Mouse (Mus musculus) lung, embryonic 15.5 days (tissue): ENCODE data around the gene Cldn16. TPM values are rescaled to one million over a fixed set of nuclear protein-coding genes. Genes with fewer than 3 reads are reported as not detected.
"Not testable (repeated sequence)": the region's sequence is repeated elsewhere in the genome, so short reads cannot be mapped to it uniquely, and the experiment has no call there.

Experiments used
- ATAC-seq: fragments of 200-750 bp; cut with Nextera tagmentation; 2 replicates; pipeline ENCODE4 v1.8.0; 2017; ENCODE audit warnings: moderate number of reproducible peaks, borderline replicate concordance; ENCODE audit not compliant: low FRiP score, low TSS enrichment; ENCODE audit errors: extremely low read depth
- H3K27ac ChIP-seq: fragments of 300-500 bp; sonication (generic); 2 replicates; pipeline ENCODE4 v1.5.1; 2015; ENCODE audit warnings: moderate library complexity, mild to moderate bottlenecking, inconsistent platforms
- H3K27me3 ChIP-seq: fragments of 300-500 bp; sonication (generic); 2 replicates; pipeline ENCODE4 v1.6.1; 2015; ENCODE audit warnings: inconsistent platforms
- H3K36me3 ChIP-seq: fragments of 300-500 bp; sonication (generic); 2 replicates; pipeline ENCODE4 v1.6.1; 2015; ENCODE audit warnings: inconsistent platforms
- H3K4me1 ChIP-seq: fragments of 300-500 bp; sonication (generic); 2 replicates; pipeline ENCODE4 v1.6.1; 2015; ENCODE audit warnings: inconsistent platforms
- H3K4me2 ChIP-seq: fragments of 300-500 bp; sonication (generic); 2 replicates; pipeline ENCODE4 v1.6.1; 2015; ENCODE audit warnings: inconsistent platforms, mild to moderate bottlenecking, moderate library complexity
- H3K4me3 ChIP-seq: fragments of 300-500 bp; sonication (generic); 2 replicates; pipeline ENCODE4 v1.5.1; 2015; ENCODE audit warnings: mild to moderate bottlenecking, inconsistent platforms
- H3K9ac ChIP-seq: fragments of 300-500 bp; sonication (generic); 2 replicates; pipeline ENCODE4 v1.6.1; 2015; ENCODE audit warnings: inconsistent platforms
- H3K9me3 ChIP-seq: fragments of 300-500 bp; sonication (generic); 2 replicates; pipeline ENCODE4 v1.6.1; 2016; ENCODE audit warnings: inconsistent platforms
- WGBS: fragments of 180-500 bp; shearing (Covaris S2); methylation state at CpG from one replicate; pipeline ENCODE4 v1.1.7; 2015; 5-methylcytosine and 5-hydroxymethylcytosine counted together
- polyA plus RNA-seq: library from polyadenylated mRNA; unstranded; fragments of >200 nt; fragmentation: Nextera tagmentation; extraction: Ambion mirVana; gene quantifications from 2 replicates; pipeline ENCODE4 v1.2.1, GENCODE M21; 2015

Cldn16 gene
- polyA plus RNA-seq, 1 experiment from 2014 or later, result not detected

- ATAC-seq, result no peak
- H3K9me3 ChIP-seq, result no peaks in the 10 kb centered on the region
- H3K4me1 ChIP-seq, result no peaks in the 10 kb centered on the region
- H3K4me2 ChIP-seq, result no peak overlapping the region
- no peak overlapping the region for H3K27ac ChIP-seq
- H3K4me3 ChIP-seq, result no peak overlapping the region
- no peaks in the 10 kb centered on the region for H3K27me3 ChIP-seq
- no peaks in the 10 kb centered on the region for H3K36me3 ChIP-seq
- WGBS, result 11% methylated on average over 2 of the region's 2 CpGs
- no peak overlapping the region for H3K9ac ChIP-seq
Observed at GRCm38 (mm10) chr16:26495721-26496120, 32.8 kb downstream of the Cldn16 start.

- not testable (repeated sequence) for H3K4me2 ChIP-seq, ATAC-seq, H3K4me3 ChIP-seq, H3K36me3 ChIP-seq, H3K9ac ChIP-seq, H3K27me3 ChIP-seq, H3K4me1 ChIP-seq, H3K9me3 ChIP-seq, H3K27ac ChIP-seq
- WGBS, result 83% methylated on average over 3 of the region's 3 CpGs
Observed at GRCm38 (mm10) chr16:26499705-26500104, 36.8 kb downstream of the Cldn16 start.

GRCm38 (mm10) chr16:26500738-26501137 is 37.8 kb downstream of the Cldn16 start:
- WGBS, result 71% methylated on average over 3 of the region's 3 CpGs
- Histone ChIP-seq H3K27me3 (no peaks in the 10 kb centered on the region), H3K9ac (no peak overlapping the region), H3K27ac (no peak overlapping the region), H3K36me3 (no peaks in the 10 kb centered on the region), H3K4me2 (no peak overlapping the region), H3K4me1 (no peaks in the 10 kb centered on the region), H3K9me3 (no peaks in the 10 kb centered on the region), H3K4me3 (no peak overlapping the region)
- ATAC-seq, result no peak

GRCm38 (mm10) chr16:26504961-26505360 is 42.0 kb downstream of the Cldn16 start:
- 67% methylated on average over 4 of the region's 4 CpGs for WGBS
- H3K27me3 ChIP-seq, result no peaks in the 10 kb centered on the region
- no peaks in the 10 kb centered on the region for H3K4me1 ChIP-seq
- H3K9me3 ChIP-seq, result no peaks in the 10 kb centered on the region
- H3K4me2 ChIP-seq, result no peak overlapping the region
- no peak overlapping the region for H3K27ac ChIP-seq
- H3K36me3 ChIP-seq, result no peaks in the 10 kb centered on the region
- no peak for ATAC-seq
- H3K9ac ChIP-seq, result no peak overlapping the region
- H3K4me3 ChIP-seq, result no peak overlapping the region

- ATAC-seq, result no peak
- Histone ChIP-seq H3K36me3 (no peaks in the 10 kb centered on the region), H3K27me3 (no peaks in the 10 kb centered on the region), H3K4me2 (no peak overlapping the region), H3K9me3 (no peaks in the 10 kb centered on the region), H3K4me3 (no peak overlapping the region), H3K4me1 (no peaks in the 10 kb centered on the region), H3K9ac (no peak overlapping the region), H3K27ac (no peak overlapping the region)
- WGBS, result 31% methylated on average over 2 of the region's 2 CpGs
Observed at GRCm38 (mm10) chr16:26519596-26519995, 56.7 kb downstream of the Cldn16 start.

GRCm38 (mm10) chr16:26525832-26526231 is 62.9 kb downstream of the Cldn16 start:
- H3K36me3 ChIP-seq, result no peaks in the 10 kb centered on the region
- 68% methylated on average over 5 of the region's 5 CpGs for WGBS
- no peak overlapping the region for H3K4me2 ChIP-seq
- no peak overlapping the region for H3K9ac ChIP-seq
- H3K4me3 ChIP-seq, result no peak overlapping the region
- H3K27me3 ChIP-seq, result no peaks in the 10 kb centered on the region
- no peaks in the 10 kb centered on the region for H3K9me3 ChIP-seq
- H3K27ac ChIP-seq, result no peak overlapping the region
- no peak for ATAC-seq
- peaks cover 8% of the 10 kb centered on the region; the same call in 1 of the 2 replicates for H3K4me1 ChIP-seq

GRCm38 (mm10) chr16:26526669-26527068 is 63.7 kb downstream of the Cldn16 start, which contains the start of gene Tmem207:
Gene Tmem207 (minus strand): TSS chr16:26526769.
- H3K27me3 ChIP-seq, result no peaks in the 10 kb centered on the region
- H3K36me3 ChIP-seq, result no peaks in the 10 kb centered on the region
- H3K4me2 ChIP-seq, result no peak within 1 kb of the TSS
- H3K4me3 ChIP-seq, result no peak within 1 kb of the TSS
- H3K9ac ChIP-seq, result no peak within 1 kb of the TSS
- peaks cover 8% of the 10 kb centered on the region; the same call in 1 of the 2 replicates for H3K4me1 ChIP-seq
- H3K27ac ChIP-seq, result no peak within 1 kb of the TSS
- H3K9me3 ChIP-seq, result no peaks in the 10 kb centered on the region
- no peak for ATAC-seq
- 64% methylated on average over 4 of the region's 4 CpGs for WGBS

- peaks cover 8% of the 10 kb centered on the region; the same call in 1 of the 2 replicates for H3K4me1 ChIP-seq
- H3K27me3 ChIP-seq, result no peaks in the 10 kb centered on the region
- H3K9me3 ChIP-seq, result no peaks in the 10 kb centered on the region
- ATAC-seq, result peak; percentile 87; the same call in 1 of the 2 replicates
- WGBS, result 51% methylated on average over 10 of the region's 10 CpGs
- H3K4me2 ChIP-seq, result no peak overlapping the region
- no peak overlapping the region for H3K9ac ChIP-seq
- H3K36me3 ChIP-seq, result no peaks in the 10 kb centered on the region
- H3K4me3 ChIP-seq, result no peak overlapping the region
- peak overlapping the region; percentile 29; the same call in 1 of the 2 replicates for H3K27ac ChIP-seq
Observed at GRCm38 (mm10) chr16:26527931-26528666, 65.2 kb downstream of the Cldn16 start.

GRCm38 (mm10) chr16:26530451-26530850 is 67.5 kb downstream of the Cldn16 start:
- 46% methylated on average over 1 of the region's 1 CpGs for WGBS
- Histone ChIP-seq H3K4me3 (no peak overlapping the region), H3K27me3 (no peaks in the 10 kb centered on the region), H3K9me3 (no peaks in the 10 kb centered on the region), H3K4me2 (no peak overlapping the region), H3K27ac (no peak overlapping the region), H3K36me3 (no peaks in the 10 kb centered on the region), H3K9ac (no peak overlapping the region), H3K4me1 (peaks cover 8% of the 10 kb centered on the region; the same call in 1 of the 2 replicates)
- ATAC-seq, result no peak

- no peaks in the 10 kb centered on the region for H3K9me3 ChIP-seq
- H3K4me1 ChIP-seq, result peaks cover 8% of the 10 kb centered on the region; the same call in 1 of the 2 replicates
- H3K27ac ChIP-seq, result no peak overlapping the region
- H3K9ac ChIP-seq, result no peak overlapping the region
- 57% methylated on average over 1 of the region's 1 CpGs for WGBS
- no peak overlapping the region for H3K4me2 ChIP-seq
- ATAC-seq, result no peak
- H3K36me3 ChIP-seq, result no peaks in the 10 kb centered on the region
- H3K27me3 ChIP-seq, result no peaks in the 10 kb centered on the region
- no peak overlapping the region for H3K4me3 ChIP-seq
Observed at GRCm38 (mm10) chr16:26532287-26532686, 69.4 kb downstream of the Cldn16 start.
